Mouse (Mus musculus) gonadal fat pad, adult 2 months (tissue): Measurements from ENCODE around the gene Paics. TPM values are rescaled to one million over a fixed set of nuclear protein-coding genes. Genes with fewer than 3 reads are reported as not detected.
"Not testable (repeated sequence)": the region's sequence is repeated elsewhere in the genome, so short reads cannot be mapped to it uniquely, and the experiment has no call there.

Experiments used
- DNase-seq: peaks from one replicate; pipeline ENCODE4 v3.0.0-alpha.2; 2012; ENCODE audit warnings: low read depth
- polyA plus RNA-seq: library from polyadenylated mRNA; depleted of rRNA; stranded (reverse); fragments of >200 nt; gene quantifications from 2 replicates; pipeline ENCODE4 v1.2.3, GENCODE M21; 2012

Paics gene
- polyA plus RNA-seq, 1 experiment: 52.4 TPM

DNA sequence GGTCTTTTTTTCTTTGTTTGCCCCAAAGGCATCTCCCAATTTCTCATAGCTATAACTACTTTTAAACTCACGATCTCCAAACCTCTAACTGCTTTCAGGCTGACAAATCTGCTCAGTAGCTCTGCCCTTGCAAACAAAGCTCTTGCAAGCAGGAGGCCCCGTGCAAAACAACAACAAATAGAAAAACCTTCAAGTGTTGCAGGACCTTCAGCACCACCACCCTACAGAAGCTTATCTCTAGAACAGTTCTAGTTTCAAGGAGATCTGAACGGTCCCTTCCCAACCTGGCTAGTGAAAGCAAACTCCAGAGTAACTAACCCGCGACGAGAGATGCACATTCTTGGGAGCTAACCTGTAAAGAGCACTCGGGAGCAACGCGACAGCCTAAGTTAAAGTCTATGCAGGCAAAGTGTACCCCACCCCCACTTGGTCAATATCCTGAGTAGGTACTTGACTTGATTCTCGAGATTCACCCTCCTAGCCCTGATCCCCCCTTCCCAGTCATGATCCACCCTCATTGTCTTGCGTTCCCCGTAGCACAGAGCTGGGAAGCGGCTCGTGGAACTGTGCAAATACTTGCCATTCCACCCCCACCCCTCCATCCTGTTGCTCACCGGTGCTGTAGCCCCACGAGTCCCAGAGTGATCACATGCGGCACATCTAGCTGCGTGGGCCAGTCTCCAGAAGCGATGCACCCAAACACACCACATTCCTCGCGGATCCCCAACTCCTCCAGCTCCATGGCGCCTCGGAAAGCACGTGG, 583 bp upstream of the Paics start:
- DNase-seq: no peak

- DNase-seq: no peak
Measured at GRCm38 (mm10) chr5:76952112-76953040, 1.3 kb downstream of the Paics start.

DNA sequence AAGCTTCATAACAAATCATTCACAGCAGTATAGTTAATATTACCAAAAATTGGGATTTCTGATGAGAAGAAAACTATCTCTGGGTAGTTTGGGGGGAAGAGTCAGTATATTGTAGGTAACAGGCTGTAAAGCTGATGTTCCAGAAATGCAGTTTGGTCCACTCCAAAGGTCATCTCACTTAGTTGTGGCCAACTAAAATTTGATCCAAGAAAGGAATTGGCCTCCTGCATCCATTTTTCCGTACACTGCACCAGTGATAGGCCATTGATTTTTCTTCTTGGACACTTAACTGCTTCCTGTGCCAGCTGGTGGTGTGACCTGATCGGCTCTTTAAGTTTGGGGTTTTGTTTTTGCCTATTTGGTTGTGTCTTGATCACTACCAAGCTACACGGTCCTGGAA, 2.7 kb downstream of the Paics start:
- DNase-seq: no peak

GRCm38 (mm10) chr5:76954271-76954900, 3.3 kb downstream of the Paics start:
- no peak for DNase-seq

DNA sequence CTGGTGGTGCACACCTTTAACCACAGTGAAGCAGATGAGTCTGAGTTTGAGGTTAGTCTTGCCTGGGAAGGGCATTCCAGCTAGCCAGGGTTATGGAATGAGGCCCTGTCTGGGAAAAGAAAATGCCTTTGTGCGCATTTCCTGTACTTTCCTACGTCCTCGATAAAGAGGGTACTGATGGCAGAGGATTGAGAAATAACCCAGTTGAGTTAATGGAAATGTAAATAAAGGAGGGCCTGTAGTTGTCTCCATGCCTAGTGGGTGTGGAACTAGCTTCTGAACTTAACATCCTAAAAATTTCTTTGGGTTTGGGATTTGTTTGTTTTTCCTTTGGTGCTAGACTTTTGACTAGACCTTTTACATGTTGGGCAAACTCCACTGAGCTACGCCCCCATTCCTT, 4.4 kb downstream of the Paics start:
- no peak for DNase-seq

- DNase-seq: no peak
Measured at GRCm38 (mm10) chr5:76957954-76958353, 6.8 kb downstream of the Paics start.

DNA sequence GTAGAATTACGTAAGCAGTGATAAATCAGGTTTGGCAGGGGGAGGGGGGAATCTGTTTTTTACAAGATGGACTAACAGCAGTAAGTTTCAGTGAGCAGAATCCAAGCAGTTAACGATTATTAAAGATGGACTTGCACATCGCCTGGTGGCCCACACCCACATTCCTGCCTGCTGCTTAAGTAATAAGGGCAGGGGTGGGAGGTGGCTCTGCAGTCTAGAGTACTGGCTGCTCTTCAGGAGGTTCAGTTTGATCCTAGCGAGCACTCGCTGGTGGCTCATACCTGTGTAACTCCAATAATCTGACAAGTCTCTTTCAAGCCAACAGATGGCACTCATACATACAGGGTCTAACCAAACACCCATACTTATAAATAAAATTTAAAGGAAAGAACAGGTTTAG, 8.5 kb downstream of the Paics start:
- no peak for DNase-seq

GRCm38 (mm10) chr5:76962545-76962944, 11.4 kb downstream of the Paics start:
- DNase-seq: no peak

- DNase-seq: no peak
Measured at GRCm38 (mm10) chr5:76964651-76965050, 13.5 kb downstream of the Paics start.

DNA sequence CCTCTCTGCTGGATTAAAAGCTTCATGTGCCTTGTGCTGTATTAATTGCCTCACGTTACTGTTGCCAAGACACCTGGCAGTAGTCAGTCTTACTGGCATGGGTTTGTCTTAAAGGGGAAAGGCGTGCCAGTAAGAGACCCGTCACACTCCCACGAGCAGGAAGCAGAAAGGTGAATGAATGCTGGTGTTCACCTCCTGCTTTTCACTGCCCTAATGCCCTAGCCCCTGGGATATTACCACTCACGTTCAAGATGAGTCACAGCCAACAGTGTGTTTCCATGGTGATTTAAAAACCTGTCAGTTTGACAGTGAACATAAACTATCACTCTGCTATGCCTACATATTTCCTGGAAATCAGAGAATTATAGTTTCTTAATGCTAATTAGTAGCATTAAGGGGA, 18.1 kb downstream of the Paics start:
- DNase-seq: no peak

DNA sequence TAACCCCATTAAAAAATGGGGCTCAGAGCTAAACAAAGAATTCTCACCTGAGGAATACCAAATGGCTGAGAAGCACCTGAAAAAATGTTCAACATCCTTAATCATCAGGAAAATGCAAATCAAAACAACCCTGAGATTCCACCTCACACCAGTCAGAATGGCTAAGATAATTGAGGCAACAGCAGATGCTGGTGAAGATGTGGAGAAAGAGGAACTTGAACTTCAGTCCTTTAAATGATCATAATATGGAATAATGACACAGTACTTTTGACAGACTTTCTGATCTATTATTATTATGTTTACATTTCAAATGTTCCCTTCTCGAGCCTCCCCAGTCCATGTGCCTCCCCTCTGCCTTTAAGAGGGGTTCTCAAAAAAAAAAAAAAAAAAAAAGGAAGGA, 20.0 kb downstream of the Paics start:
- not testable (repeated sequence) for DNase-seq

DNA sequence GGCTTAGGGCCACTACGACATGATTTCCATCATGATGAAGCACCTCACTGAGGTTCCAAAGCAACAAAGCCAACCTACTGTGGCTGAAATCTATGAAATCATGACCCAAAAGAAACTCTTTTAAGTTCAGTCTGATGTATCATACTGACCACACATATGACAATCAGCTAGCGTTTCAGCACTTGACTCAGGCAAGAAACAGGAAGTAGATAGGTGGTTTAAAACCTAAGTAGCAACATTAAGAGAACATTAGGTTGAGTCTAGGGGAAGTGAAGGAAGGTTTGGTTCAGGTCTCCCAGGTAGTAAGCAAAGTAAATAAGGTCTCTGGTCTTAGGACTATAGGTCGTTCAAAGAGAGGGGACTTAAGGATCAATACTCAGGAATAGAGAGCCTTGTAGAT, 22.4 kb downstream of the Paics start:
- no peak for DNase-seq

- DNase-seq: no peak
Measured at GRCm38 (mm10) chr5:76974207-76974553, 23.1 kb downstream of the Paics start.

DNA sequence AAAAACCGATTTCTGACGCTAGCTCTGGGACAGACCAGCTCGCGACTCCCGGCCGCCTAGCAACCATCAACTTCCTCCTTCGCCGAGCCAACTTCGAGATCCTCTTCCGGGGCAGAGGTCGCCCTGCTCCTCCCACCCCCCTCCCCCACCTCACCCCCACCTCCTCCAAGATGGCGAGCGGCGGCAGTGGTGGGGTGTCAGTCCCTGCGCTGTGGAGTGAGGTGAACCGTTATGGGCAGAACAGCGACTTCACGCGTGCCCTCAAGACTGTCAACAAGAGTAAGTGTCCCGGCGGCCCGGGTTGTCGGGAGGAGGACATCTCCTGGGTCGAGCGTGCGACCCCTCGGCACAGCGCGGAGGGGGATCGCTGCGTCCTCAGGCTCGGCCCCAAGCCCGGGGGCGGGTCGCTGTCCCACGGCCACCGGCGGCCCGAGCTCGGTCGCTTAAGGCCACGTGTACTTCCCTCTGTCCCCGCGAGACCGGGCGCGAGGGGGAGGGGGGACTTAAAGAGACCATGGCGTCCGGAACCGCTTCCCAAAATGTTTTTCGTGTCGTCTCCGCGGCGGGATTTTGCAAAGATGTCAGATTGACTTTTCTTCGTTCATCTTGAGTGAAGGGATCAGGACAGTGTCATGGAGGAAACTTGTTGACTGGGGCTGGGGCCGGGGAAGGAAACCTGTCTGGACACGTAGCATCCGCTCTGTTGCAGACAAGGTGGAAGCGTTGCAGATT, 23.6 kb downstream of the Paics start, which contains the start of gene Srp72:
TSS of gene Srp72 (plus strand) at position 130 of the 732 bp plus-strand sequence.
- DNase-seq: no peak

DNA sequence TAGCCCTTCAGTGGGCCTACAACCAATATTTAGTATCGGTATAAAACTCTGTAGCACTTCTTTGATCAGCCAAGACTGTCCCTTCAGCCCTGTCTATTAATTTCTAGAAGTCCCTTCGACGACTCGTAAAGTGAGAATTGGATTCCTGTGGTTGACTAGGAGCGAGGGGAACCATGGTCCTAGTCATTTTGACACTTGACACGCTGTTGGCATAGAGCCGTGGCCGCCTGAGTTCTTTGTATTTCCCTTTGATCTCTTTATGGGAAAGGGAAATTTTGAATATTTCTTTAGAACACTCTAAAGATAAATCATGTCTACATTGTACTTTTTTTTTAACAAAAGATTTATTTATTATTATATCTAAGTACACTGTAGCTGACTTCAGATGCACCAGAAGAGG, 24.6 kb downstream of the Paics start:
- no peak for DNase-seq

- no peak for DNase-seq
Measured at GRCm38 (mm10) chr5:76984015-76984414, 32.9 kb downstream of the Paics start.

DNA sequence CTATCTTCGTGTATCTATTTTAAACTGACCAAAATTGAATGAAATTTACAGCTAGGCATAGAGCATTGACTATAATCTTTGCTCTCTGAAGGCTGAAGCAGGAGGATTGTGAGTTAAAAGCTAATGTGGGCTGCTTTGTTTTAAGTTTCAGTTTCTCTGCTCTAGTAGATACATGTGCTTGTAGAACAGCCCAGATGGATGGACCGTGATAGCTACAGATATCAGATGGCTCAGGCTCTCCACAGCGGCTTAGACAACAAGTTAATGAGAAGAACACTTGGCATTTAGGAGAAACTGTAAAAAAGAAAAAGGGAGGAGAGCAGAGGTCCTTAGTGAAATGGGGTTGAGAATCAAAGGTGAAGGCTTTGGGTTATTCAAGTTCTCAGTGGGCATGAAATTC, 39.7 kb downstream of the Paics start:
- DNase-seq: no peak

DNA sequence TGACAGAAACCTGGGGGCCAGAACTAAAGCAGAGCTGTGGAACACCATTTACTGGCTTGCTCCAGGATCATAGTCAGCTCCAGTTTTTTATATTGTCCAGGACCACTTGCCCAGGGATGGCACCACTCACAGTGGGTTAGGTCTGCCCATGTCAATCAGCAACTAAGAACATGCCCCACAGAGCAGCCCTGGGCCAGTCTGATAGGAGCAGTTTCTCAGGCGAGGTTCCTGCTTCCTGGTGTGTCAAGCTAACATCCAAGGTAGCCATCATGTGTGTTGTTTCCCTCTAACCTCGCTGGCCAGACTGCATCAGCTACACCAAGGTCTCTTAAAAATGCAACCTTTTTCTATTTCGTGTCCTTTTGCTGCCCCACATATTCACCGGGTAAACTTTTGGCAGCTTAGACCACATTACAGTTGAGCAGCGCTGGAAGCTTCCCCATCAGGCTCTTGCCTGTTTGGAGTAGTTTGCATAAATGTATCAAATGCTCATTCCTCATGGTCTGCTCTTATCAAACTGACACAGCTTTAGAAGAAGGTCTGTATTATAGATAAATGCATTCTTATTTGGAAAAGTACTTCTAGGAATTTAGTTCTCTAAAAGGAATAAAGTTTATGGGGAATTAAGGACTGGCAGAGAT, 42.2 kb downstream of the Paics start:
- no peak for DNase-seq

GRCm38 (mm10) chr5:76998416-76998815, 47.3 kb downstream of the Paics start:
- DNase-seq: no peak

DNA sequence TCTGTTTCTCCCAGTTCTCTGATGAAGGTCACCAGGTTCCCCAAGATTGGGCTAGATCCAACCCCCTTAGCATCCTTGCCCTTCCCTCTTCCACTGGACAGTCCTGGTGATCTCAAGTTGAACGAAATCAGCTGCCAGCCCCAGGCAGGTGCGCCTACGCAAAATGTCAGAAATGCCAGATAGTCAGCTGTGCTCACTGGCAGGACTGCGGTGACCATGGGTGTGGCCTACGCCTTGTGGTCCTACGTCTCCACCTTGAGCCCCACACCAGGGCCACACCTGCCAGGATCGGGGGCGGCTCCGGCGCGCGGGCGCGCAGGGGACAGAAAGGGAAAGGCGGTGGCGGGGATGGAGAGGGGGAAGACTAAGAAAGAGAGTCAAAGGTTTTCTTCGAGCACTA, 50.1 kb downstream of the Paics start:
- no peak for DNase-seq
